Mouse (Mus musculus) testis, adult 2 months (tissue): ENCODE measurements around the gene Mfsd5. TPM values are rescaled to one million over a fixed set of nuclear protein-coding genes. Genes with fewer than 3 reads are reported as not detected.

ENCODE experiments used
- H3K27ac ChIP-seq: fragments of 200-500 bp; 2 replicates; pipeline ENCODE4 v1.5.1; 2012; ENCODE audit warnings: low read depth, low read length; ENCODE audit not compliant: control insufficient read depth, insufficient read depth
- H3K27me3 ChIP-seq: fragments of 200-500 bp; 2 replicates; pipeline ENCODE4 v1.6.1; 2012; ENCODE audit warnings: mild to moderate bottlenecking, low read length, moderate library complexity; ENCODE audit not compliant: control insufficient read depth, insufficient read depth
- H3K36me3 ChIP-seq: fragments of 200-500 bp; 2 replicates; pipeline ENCODE4 v1.6.1; 2012; ENCODE audit warnings: mild to moderate bottlenecking, low read length; ENCODE audit not compliant: control insufficient read depth, insufficient read depth
- H3K4me1 ChIP-seq: fragments of 200-500 bp; 2 replicates; pipeline ENCODE4 v1.6.1; 2012; ENCODE audit warnings: low read length; ENCODE audit not compliant: control insufficient read depth, insufficient read depth
- H3K4me3 ChIP-seq: fragments of 200-500 bp; 2 replicates; pipeline ENCODE4 v1.5.1; 2012; ENCODE audit warnings: low read depth, mild to moderate bottlenecking, low read length, moderate library complexity, mixed read lengths; ENCODE audit not compliant: control insufficient read depth
- CTCF ChIP-seq: fragments of 200-500 bp; IDR thresholded peaks from 2 replicates; pipeline ENCODE4 v1.5.1; 2012; ENCODE audit warnings: low read depth, mild to moderate bottlenecking, inconsistent platforms, low read length, moderate library complexity; ENCODE audit not compliant: control insufficient read depth, insufficient read depth, insufficient replicate concordance
- POLR2A ChIP-seq: fragments of 200-500 bp; IDR thresholded peaks from 2 replicates; pipeline ENCODE4 v1.6.1; 2012; ENCODE audit warnings: low read depth, mild to moderate bottlenecking, inconsistent platforms, low read length, moderate library complexity; ENCODE audit not compliant: control insufficient read depth
- polyA plus RNA-seq: library from polyadenylated mRNA; depleted of rRNA; stranded (reverse); fragments of >200 nt; gene quantifications from 2 replicates; pipeline ENCODE4 v1.2.3, GENCODE M21; 2012

Gene Mfsd5
- polyA plus RNA-seq, 1 experiment = 14.3 TPM

GRCm38 (mm10) chr15:102249967-102250366 lies 29.3 kb upstream of the Mfsd5 start:
- Histone ChIP-seq H3K36me3 (no peaks in the 10 kb centered on the region), H3K27ac (no peak overlapping the region), H3K4me1 (peaks cover 18% of the 10 kb centered on the region), H3K27me3 (no peaks in the 10 kb centered on the region; the same call in 1 of the 2 replicates), H3K4me3 (no peak overlapping the region)
- TF ChIP-seq CTCF (no peak), POLR2A (no peak)

GRCm38 (mm10) chr15:102250521-102250920 lies 28.7 kb upstream of the Mfsd5 start:
- Histone ChIP-seq H3K4me3 (no peak overlapping the region), H3K27ac (no peak overlapping the region), H3K27me3 (no peaks in the 10 kb centered on the region; the same call in 1 of the 2 replicates), H3K4me1 (peaks cover 18% of the 10 kb centered on the region), H3K36me3 (no peaks in the 10 kb centered on the region)
- no peak for TF ChIP-seq CTCF
- no peak for TF ChIP-seq POLR2A

GRCm38 (mm10) chr15:102255547-102256255 lies 23.6 kb upstream of the Mfsd5 start:
- H3K27ac ChIP-seq = no peak overlapping the region
- H3K36me3 ChIP-seq = no peaks in the 10 kb centered on the region
- H3K27me3 ChIP-seq = no peaks in the 10 kb centered on the region
- H3K4me3 ChIP-seq = no peak overlapping the region
- TF ChIP-seq POLR2A = no peak
- no peak for TF ChIP-seq CTCF
- peaks cover 13% of the 10 kb centered on the region for H3K4me1 ChIP-seq

- Histone ChIP-seq H3K27ac (peak overlapping the region; percentile 7; the same call in 1 of the 2 replicates), H3K36me3 (no peaks in the 10 kb centered on the region), H3K4me3 (peak overlapping the region; percentile 74), H3K4me1 (peaks cover 13% of the 10 kb centered on the region), H3K27me3 (no peaks in the 10 kb centered on the region)
- TF ChIP-seq POLR2A (no peak), CTCF (no peak)
Observed at GRCm38 (mm10) chr15:102256431-102257201, 22.6 kb upstream of the Mfsd5 start.

GRCm38 (mm10) chr15:102257202-102258075 lies 21.8 kb upstream of the Mfsd5 start, which contains the start of gene Rarg:
Rarg (minus strand) TSS chr15:102257517.
- Histone ChIP-seq H3K27me3 (no peaks in the 10 kb centered on the region), H3K4me3 (peak within 1 kb of the TSS; percentile 74), H3K36me3 (no peaks in the 10 kb centered on the region), H3K27ac (peak within 1 kb of the TSS; percentile 7), H3K4me1 (peaks cover 13% of the 10 kb centered on the region)
- no peak for TF ChIP-seq POLR2A
- no peak for TF ChIP-seq CTCF

GRCm38 (mm10) chr15:102258076-102258470 lies 21.2 kb upstream of the Mfsd5 start:
- Histone ChIP-seq H3K27me3 (no peaks in the 10 kb centered on the region), H3K4me3 (no peak overlapping the region), H3K27ac (no peak overlapping the region), H3K36me3 (no peaks in the 10 kb centered on the region), H3K4me1 (peaks cover 13% of the 10 kb centered on the region)
- TF ChIP-seq POLR2A (no peak), CTCF (no peak)

- no peaks in the 10 kb centered on the region for H3K36me3 ChIP-seq
- H3K4me1 ChIP-seq = peaks cover 13% of the 10 kb centered on the region
- no peaks in the 10 kb centered on the region for H3K27me3 ChIP-seq
- peak overlapping the region; percentile 62 for H3K4me3 ChIP-seq
- H3K27ac ChIP-seq = no peak overlapping the region
- TF ChIP-seq POLR2A (no peak), CTCF (no peak)
Observed at GRCm38 (mm10) chr15:102258581-102259253, 20.5 kb upstream of the Mfsd5 start.
